Mouse (Mus musculus): ENCODE measurements at regions not wholly inside any gene's neighbourhood (a gene's known extent, or its start where the extent isn't known, plus 50 kb on each side); places are given as distances from the start of the nearest gene placed in this dataset.

GRCm38 (mm10) chr13:110555529-110556319, 160.9 kb downstream of the Plk2 start:
- TF ChIP-seq CTCF (IDR thresholded peaks at IDR 0.05; ENCODE audit: insufficient read depth, low read depth, low read length) (no peak), POLR2A (IDR thresholded peaks at IDR 0.05; ENCODE audit: insufficient read depth, low read depth, low read length) (no peak)
- no peak overlapping the region for H3K4me3 ChIP-seq (ENCODE audit: insufficient read depth, low read depth, low read length)
- WGBS = 68% methylated on average over 7 of the region's 7 CpGs
- H3K27ac ChIP-seq (ENCODE audit: insufficient read depth, low read depth, low read length) = no peak overlapping the region
- H3K4me1 ChIP-seq (ENCODE audit: control insufficient read depth, insufficient read depth, low read length) = peaks cover 5% of the 10 kb centered on the region

GRCm38 (mm10) chr13:110556355-110557095, 161.7 kb downstream of the Plk2 start:
- TF ChIP-seq CTCF (IDR thresholded peaks at IDR 0.05; ENCODE audit: insufficient read depth, low read depth, low read length) = no peak
- TF ChIP-seq POLR2A (IDR thresholded peaks at IDR 0.05; ENCODE audit: insufficient read depth, low read depth, low read length) = no peak
- Histone ChIP-seq H3K27ac (ENCODE audit: insufficient read depth, low read depth, low read length) (no peak overlapping the region), H3K4me1 (ENCODE audit: control insufficient read depth, insufficient read depth, low read length) (peaks cover 5% of the 10 kb centered on the region), H3K4me3 (ENCODE audit: insufficient read depth, low read depth, low read length) (no peak overlapping the region)
- 75% methylated on average over 9 of the region's 9 CpGs for WGBS

DNA sequence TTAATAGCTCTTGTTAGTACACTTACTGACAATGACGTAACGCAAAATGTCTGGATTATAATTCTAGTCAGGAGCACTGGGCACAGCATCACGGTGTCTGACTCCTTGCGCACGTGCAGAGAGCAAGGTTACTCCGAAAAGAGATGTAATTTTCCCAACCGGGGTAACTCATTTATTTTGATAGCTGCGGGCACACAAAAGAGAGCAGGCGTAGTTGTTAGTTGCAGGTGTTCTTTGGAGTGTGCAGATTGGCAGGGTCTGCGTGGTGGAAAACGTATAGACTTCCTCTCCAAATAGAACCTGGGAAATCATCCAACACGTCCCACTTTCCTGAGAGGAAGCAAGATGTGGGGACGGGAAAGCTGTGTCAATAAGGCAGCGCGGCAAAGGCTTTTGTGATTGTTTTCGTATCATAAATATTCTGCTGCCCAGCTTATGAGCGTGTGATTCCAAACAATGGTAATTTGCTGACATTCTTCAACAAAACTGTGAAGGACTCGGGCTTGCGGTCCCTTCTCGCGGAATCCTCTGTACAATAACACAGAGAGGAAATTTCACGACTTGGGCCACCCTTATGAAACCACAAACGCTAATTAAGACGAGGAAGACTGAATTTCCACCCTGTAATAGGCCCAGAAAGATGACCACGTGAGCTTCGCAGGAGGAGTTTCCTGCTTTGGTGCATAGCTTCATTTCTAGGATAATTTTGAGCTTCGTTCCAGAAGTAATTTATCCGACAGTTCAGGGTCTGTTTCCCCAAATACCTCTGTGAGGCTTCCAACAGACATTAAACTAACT, 163.3 kb downstream of the Plk2 start:
- TF ChIP-seq CTCF (IDR thresholded peaks at IDR 0.05; ENCODE audit: insufficient read depth, low read depth, low read length) = no peak
- TF ChIP-seq POLR2A (IDR thresholded peaks at IDR 0.05; ENCODE audit: insufficient read depth, low read depth, low read length) = no peak
- 42% methylated on average over 28 of the region's 28 CpGs for WGBS
- no peak overlapping the region for H3K4me3 ChIP-seq (ENCODE audit: insufficient read depth, low read depth, low read length)
- H3K27ac ChIP-seq (ENCODE audit: insufficient read depth, low read depth, low read length) = no peak overlapping the region
- peaks cover 5% of the 10 kb centered on the region for H3K4me1 ChIP-seq (ENCODE audit: control insufficient read depth, insufficient read depth, low read length)

GRCm38 (mm10) chr13:110560566-110560965, 165.7 kb downstream of the Plk2 start:
- Histone ChIP-seq H3K27ac (ENCODE audit: insufficient read depth, low read depth, low read length) (no peak overlapping the region; the same call in 1 of the 2 replicates), H3K4me1 (ENCODE audit: control insufficient read depth, insufficient read depth, low read length) (peaks cover 5% of the 10 kb centered on the region), H3K4me3 (ENCODE audit: insufficient read depth, low read depth, low read length) (no peak overlapping the region)
- 53% methylated on average over 13 of the region's 13 CpGs for WGBS
- TF ChIP-seq POLR2A (IDR thresholded peaks at IDR 0.05; ENCODE audit: insufficient read depth, low read depth, low read length) (no peak), CTCF (IDR thresholded peaks at IDR 0.05; ENCODE audit: insufficient read depth, low read depth, low read length) (no peak)

GRCm38 (mm10) chr13:110562499-110562898, 167.7 kb downstream of the Plk2 start:
- TF ChIP-seq POLR2A (IDR thresholded peaks at IDR 0.05; ENCODE audit: insufficient read depth, low read depth, low read length) (no peak), CTCF (IDR thresholded peaks at IDR 0.05; ENCODE audit: insufficient read depth, low read depth, low read length) (no peak)
- WGBS = 90% methylated on average over 3 of the region's 3 CpGs
- Histone ChIP-seq H3K27ac (ENCODE audit: insufficient read depth, low read depth, low read length) (no peak overlapping the region), H3K4me3 (ENCODE audit: insufficient read depth, low read depth, low read length) (no peak overlapping the region), H3K4me1 (ENCODE audit: control insufficient read depth, insufficient read depth, low read length) (peaks cover 3% of the 10 kb centered on the region)

DNA sequence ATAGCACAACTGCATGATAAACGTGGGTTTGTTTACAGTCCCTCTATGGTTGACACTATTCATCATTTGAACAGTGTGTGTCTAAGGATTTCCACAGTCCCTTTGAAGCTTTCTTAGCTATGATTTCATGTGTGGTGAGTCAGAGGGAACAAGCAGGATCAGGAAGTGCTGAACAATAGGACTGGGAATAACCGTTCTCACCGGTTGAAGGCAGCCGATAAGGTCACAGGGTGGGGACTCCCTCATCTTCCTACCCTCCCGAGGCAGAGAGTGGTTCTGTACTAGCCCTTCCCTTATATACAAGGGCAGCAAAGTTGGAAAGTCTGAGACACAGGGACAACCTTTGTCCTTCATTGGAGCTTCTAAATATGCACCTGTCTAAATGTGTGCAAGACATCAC, 168.1 kb downstream of the Plk2 start:
- WGBS = 68% methylated on average over 5 of the region's 5 CpGs
- no peak for TF ChIP-seq POLR2A (IDR thresholded peaks at IDR 0.05; ENCODE audit: insufficient read depth, low read depth, low read length)
- TF ChIP-seq CTCF (IDR thresholded peaks at IDR 0.05; ENCODE audit: insufficient read depth, low read depth, low read length) = no peak
- no peak overlapping the region for H3K27ac ChIP-seq (ENCODE audit: insufficient read depth, low read depth, low read length)
- no peak overlapping the region for H3K4me3 ChIP-seq (ENCODE audit: insufficient read depth, low read depth, low read length)
- peaks cover 3% of the 10 kb centered on the region for H3K4me1 ChIP-seq (ENCODE audit: control insufficient read depth, insufficient read depth, low read length)

DNA sequence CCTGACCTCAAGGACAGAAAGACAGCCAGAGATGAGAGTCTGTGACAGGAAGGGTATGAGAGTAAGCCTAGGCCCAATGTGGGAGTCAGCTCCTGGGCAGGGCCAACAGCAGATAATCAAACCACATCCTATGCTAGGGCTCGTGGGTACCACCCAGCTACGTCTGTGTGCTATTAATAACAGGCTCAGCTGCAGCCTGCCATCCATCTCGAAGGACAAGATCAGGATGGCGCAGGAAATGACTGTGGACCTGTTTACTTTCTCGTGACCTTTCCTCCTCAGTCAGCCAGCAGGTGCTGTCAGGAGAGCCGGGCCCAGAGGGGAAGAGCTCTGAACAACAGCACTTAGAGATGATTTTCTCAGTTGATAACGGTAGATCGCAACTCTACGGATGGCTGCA, 169.1 kb downstream of the Plk2 start:
- WGBS = 81% methylated on average over 9 of the region's 9 CpGs
- TF ChIP-seq CTCF (IDR thresholded peaks at IDR 0.05; ENCODE audit: insufficient read depth, low read depth, low read length) (no peak), POLR2A (IDR thresholded peaks at IDR 0.05; ENCODE audit: insufficient read depth, low read depth, low read length) (no peak)
- Histone ChIP-seq H3K4me1 (ENCODE audit: control insufficient read depth, insufficient read depth, low read length) (peaks cover 3% of the 10 kb centered on the region), H3K27ac (ENCODE audit: insufficient read depth, low read depth, low read length) (no peak overlapping the region), H3K4me3 (ENCODE audit: insufficient read depth, low read depth, low read length) (no peak overlapping the region)

DNA sequence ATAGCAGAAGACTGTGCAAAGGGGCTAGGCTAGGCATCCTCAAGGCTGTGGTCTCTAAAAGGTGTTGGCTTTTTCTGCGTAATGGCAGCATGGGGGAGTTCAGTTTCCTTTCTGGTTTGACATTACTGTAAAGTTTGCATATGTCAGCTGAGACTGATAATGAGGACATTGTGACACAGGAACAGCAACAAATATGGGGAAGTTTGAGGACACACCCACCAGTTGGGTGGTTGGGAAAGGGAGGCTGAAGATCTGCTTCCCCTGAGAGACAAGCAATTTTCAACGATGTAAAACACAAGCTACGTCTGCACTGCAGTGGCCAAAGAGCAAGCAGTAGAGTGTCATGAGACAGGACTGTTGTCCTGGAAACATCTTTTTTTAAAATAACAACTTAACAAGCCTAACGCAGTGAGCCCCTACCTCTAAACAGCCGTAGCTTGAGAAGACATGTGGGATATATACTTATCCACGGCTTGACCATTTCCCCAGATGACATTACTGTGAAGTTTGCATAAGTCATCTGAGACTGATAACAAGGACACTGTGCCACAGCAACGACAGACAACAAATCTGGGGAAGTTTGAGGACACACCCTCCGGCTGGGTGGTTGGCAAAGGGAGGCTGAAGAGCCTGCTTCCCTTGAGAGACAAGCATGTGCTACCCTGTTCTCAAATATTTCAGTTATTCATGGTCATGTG, 173.8 kb downstream of the Plk2 start:
- H3K27ac ChIP-seq (ENCODE audit: insufficient read depth, low read depth, low read length) = no peak overlapping the region
- no peak overlapping the region for H3K4me3 ChIP-seq (ENCODE audit: insufficient read depth, low read depth, low read length)
- TF ChIP-seq POLR2A (IDR thresholded peaks at IDR 0.05; ENCODE audit: insufficient read depth, low read depth, low read length) (no peak), CTCF (IDR thresholded peaks at IDR 0.05; ENCODE audit: insufficient read depth, low read depth, low read length) (no peak)
- no peaks in the 10 kb centered on the region for H3K4me1 ChIP-seq (ENCODE audit: control insufficient read depth, insufficient read depth, low read length)
- 91% methylated on average over 8 of the region's 8 CpGs for WGBS
